In genomic region chr5:65005251-65005650, GRCm38 (mm10) we compare ENCODE assay signal across 20 mouse cellular contexts. TPM values are rescaled to one million over a fixed set of nuclear protein-coding genes. Genes with fewer than 3 reads are reported as not detected.
DNase-seq lines count a peak whose midpoint lies in the region; ATAC-seq and TF ChIP-seq lines count a peak whose summit lies in the region.
"Had no signal": no experiment of that assay in that cellular context is flagged by ENCODE, and none has a peak within 500 bp of the region (broad histone marks: within the 10 kb centered on the region; RNA-seq: fewer than 3 reads in every experiment).

No protein-coding gene starts in this region.

- H3K4me1 ChIP-seq in midbrain, embryonic 13.5 days (replicated peaks) = peaks cover 6% of the 10 kb centered on the region; the same call in 1 of the 2 replicates
- peaks cover 8% of the 10 kb centered on the region; the same call in 1 of the 2 replicates for H3K4me1 ChIP-seq in midbrain, embryonic 16.5 days (ENCODE audit: control insufficient read depth, insufficient read depth, low read length)
- peaks cover 14% of the 10 kb centered on the region; the same call in 1 of the 2 replicates for H3K4me1 ChIP-seq in midbrain, postnatal 0 days (ENCODE audit: insufficient read depth, low read length)
- H3K4me1 ChIP-seq: heart, embryonic 15.5 days had no signal

- no peak for ATAC-seq in midbrain, embryonic 13.5 days
- no peak for ATAC-seq in midbrain, embryonic 16.5 days
- ATAC-seq in midbrain, postnatal 0 days (ENCODE audit: low FRiP score) = no peak
- ATAC-seq: Patski had no signal

- H3K9ac ChIP-seq in midbrain, embryonic 13.5 days (replicated peaks) = no peak overlapping the region
- H3K9ac ChIP-seq in midbrain, embryonic 16.5 days (ENCODE audit: low read depth, low read length) = no peak overlapping the region
- H3K9ac ChIP-seq in midbrain, postnatal 0 days (replicated peaks; ENCODE audit: low read length, poor library complexity, severe bottlenecking) = no peak overlapping the region
- H3K9ac ChIP-seq: embryonic facial prominence, embryonic 13.5 days; forebrain, embryonic 13.5 days; forebrain, postnatal 0 days; heart, embryonic 15.5 days; hindbrain, embryonic 14.5 days had no signal

- no peak overlapping the region for H3K4me3 ChIP-seq in midbrain, embryonic 13.5 days (replicated peaks)
- no peak overlapping the region for H3K4me3 ChIP-seq in midbrain, embryonic 16.5 days (ENCODE audit: low read depth, low read length)
- no peak overlapping the region for H3K4me3 ChIP-seq in midbrain, postnatal 0 days (ENCODE audit: low read depth, low read length)
- H3K4me3 ChIP-seq: embryonic facial prominence, embryonic 13.5 days; forebrain, embryonic 13.5 days; heart, adult 2 months; heart, embryonic 15.5 days had no signal

- H3K9me3 ChIP-seq in midbrain, embryonic 13.5 days = no peaks in the 10 kb centered on the region
- H3K9me3 ChIP-seq in midbrain, embryonic 16.5 days (replicated peaks; ENCODE audit: control insufficient read depth, low read length, poor library complexity, severe bottlenecking) = no peaks in the 10 kb centered on the region
- H3K9me3 ChIP-seq in midbrain, postnatal 0 days (ENCODE audit: low read length) = no peaks in the 10 kb centered on the region
- H3K9me3 ChIP-seq: embryonic facial prominence, embryonic 13.5 days; forebrain, embryonic 13.5 days; heart, embryonic 15.5 days had no signal

- H3K27ac ChIP-seq in midbrain, embryonic 13.5 days = 0 out of 2 replicates have a peak overlapping the region, but pooled peaks have one; percentile 27
- no peak overlapping the region for H3K27ac ChIP-seq in midbrain, embryonic 16.5 days (ENCODE audit: low read length)
- 0 out of 2 replicates have a peak overlapping the region, but pooled peaks have one; percentile 55 for H3K27ac ChIP-seq in midbrain, postnatal 0 days (ENCODE audit: low read depth, low read length)
- H3K27ac ChIP-seq: embryonic facial prominence, embryonic 13.5 days; forebrain, embryonic 13.5 days; heart, adult 2 months; heart, embryonic 15.5 days had no signal

- peak; percentile 40 for DNase-seq in thymus, postnatal 0 days (ENCODE audit: low spot score)
- no peak for DNase-seq in thymus, postnatal 36 days
- no peak for DNase-seq in midbrain, postnatal 0 days (ENCODE audit: low spot score)
- DNase-seq in spleen, adult 12 weeks (ENCODE audit: low spot score) = no peak
- DNase-seq: cerebellum, adult 18-20 months; cerebellum, adult 9-11 months; cerebellum, postnatal 36 days; forebrain, postnatal 0 days; gastrocnemius, postnatal 14 days; heart, adult 2 months; heart, postnatal 14 days had no signal

- H3K27me3 ChIP-seq in midbrain, embryonic 13.5 days = no peaks in the 10 kb centered on the region
- no peaks in the 10 kb centered on the region for H3K27me3 ChIP-seq in midbrain, embryonic 16.5 days (ENCODE audit: control insufficient read depth, insufficient read depth, low read depth, low read length)
- no peaks in the 10 kb centered on the region for H3K27me3 ChIP-seq in midbrain, postnatal 0 days (ENCODE audit: insufficient read depth, low read length)
- H3K27me3 ChIP-seq: CH12.LX; embryonic facial prominence, embryonic 13.5 days; forebrain, embryonic 13.5 days; heart, embryonic 15.5 days; Patski had no signal

- no peak overlapping the region for H3K4me2 ChIP-seq in midbrain, embryonic 13.5 days (replicated peaks)
- H3K4me2 ChIP-seq in midbrain, embryonic 16.5 days (ENCODE audit: low read length) = no peak overlapping the region
- H3K4me2 ChIP-seq in midbrain, postnatal 0 days (ENCODE audit: low read depth, low read length, poor library complexity, severe bottlenecking) = no peak overlapping the region
- H3K4me2 ChIP-seq: embryonic facial prominence, embryonic 13.5 days; forebrain, embryonic 13.5 days; heart, embryonic 11.5 days; heart, embryonic 15.5 days; hindbrain, embryonic 14.5 days had no signal

- no peaks in the 10 kb centered on the region for H3K36me3 ChIP-seq in midbrain, embryonic 13.5 days
- H3K36me3 ChIP-seq in midbrain, embryonic 16.5 days (ENCODE audit: control insufficient read depth, insufficient read depth, low read length) = no peaks in the 10 kb centered on the region
- H3K36me3 ChIP-seq in midbrain, postnatal 0 days (ENCODE audit: insufficient read depth, low read length) = no peaks in the 10 kb centered on the region

- no peak for TF ChIP-seq CTCF in midbrain, postnatal 0 days (IDR thresholded peaks at IDR 0.05)

- 90% methylated on average over 4 of the region's 4 CpGs for WGBS in midbrain, embryonic 13.5 days
- WGBS in midbrain, embryonic 16.5 days = 92% methylated on average over 4 of the region's 4 CpGs
- WGBS in midbrain, postnatal 0 days = 84% methylated on average over 4 of the region's 4 CpGs

RNA-seq across cellular contexts. Expression of gene Fam114a1, which starts 35.4 kb away (rescaled TPM):
- polyA plus RNA-seq in midbrain, embryonic 13.5 days (2015; fragmentation: Nextera tagmentation; extraction: Ambion mirVana) = 6.1 and 6.8 TPM in 2 replicates
- 6.6 and 7.3 TPM in 2 replicates for polyA plus RNA-seq in midbrain, embryonic 16.5 days (2015; fragmentation: Nextera tagmentation; extraction: Ambion mirVana)
- polyA plus RNA-seq in thymus, postnatal 0 days (2015; fragmentation: Nextera tagmentation; extraction: Ambion mirVana) = 9.5 and 10.3 TPM in 2 replicates
- total RNA-seq in midbrain, postnatal 0 days (2014; rRNA removed) = 2.5 and 6.2 TPM in 2 replicates
- 5.0 and 5.4 TPM in 2 replicates for polyA plus RNA-seq in midbrain, postnatal 0 days (2015; fragmentation: Nextera tagmentation; extraction: Ambion mirVana)

RNA-seq across cellular contexts. Expression of gene Tlr6, which starts 45.4 kb away (rescaled TPM):
- 0.17 and 0.22 TPM in 2 replicates for polyA plus RNA-seq in midbrain, embryonic 13.5 days (2015; fragmentation: Nextera tagmentation; extraction: Ambion mirVana)
- 0.23 and 0.36 TPM in 2 replicates for polyA plus RNA-seq in midbrain, embryonic 16.5 days (2015; fragmentation: Nextera tagmentation; extraction: Ambion mirVana)
- 1.0 and 1.1 TPM in 2 replicates for polyA plus RNA-seq in thymus, postnatal 0 days (2015; fragmentation: Nextera tagmentation; extraction: Ambion mirVana)
- total RNA-seq in midbrain, postnatal 0 days (2014; rRNA removed) = 0.38 and 0.61 TPM in 2 replicates
- 0.33 and 0.41 TPM in 2 replicates for polyA plus RNA-seq in midbrain, postnatal 0 days (2015; fragmentation: Nextera tagmentation; extraction: Ambion mirVana)
